Mouse (Mus musculus) small intestine, adult 2 months (tissue): ENCODE results near the gene Slc35e4.

ENCODE experiments used
- CTCF ChIP-seq: fragments of 200-500 bp; IDR thresholded peaks from 2 replicates; pipeline ENCODE4 v1.5.1; 2012; ENCODE audit warnings: low read depth, mild to moderate bottlenecking, control low read depth, inconsistent platforms, low read length, moderate library complexity, mixed read lengths; ENCODE audit not compliant: insufficient replicate concordance, insufficient read length; ENCODE audit errors: extremely low read depth
- POLR2A ChIP-seq: fragments of 200-500 bp; IDR thresholded peaks from 2 replicates; pipeline ENCODE4 v1.6.1; 2012; ENCODE audit warnings: low read depth, mild to moderate bottlenecking, control low read depth, inconsistent platforms, low read length, moderate library complexity

DNA sequence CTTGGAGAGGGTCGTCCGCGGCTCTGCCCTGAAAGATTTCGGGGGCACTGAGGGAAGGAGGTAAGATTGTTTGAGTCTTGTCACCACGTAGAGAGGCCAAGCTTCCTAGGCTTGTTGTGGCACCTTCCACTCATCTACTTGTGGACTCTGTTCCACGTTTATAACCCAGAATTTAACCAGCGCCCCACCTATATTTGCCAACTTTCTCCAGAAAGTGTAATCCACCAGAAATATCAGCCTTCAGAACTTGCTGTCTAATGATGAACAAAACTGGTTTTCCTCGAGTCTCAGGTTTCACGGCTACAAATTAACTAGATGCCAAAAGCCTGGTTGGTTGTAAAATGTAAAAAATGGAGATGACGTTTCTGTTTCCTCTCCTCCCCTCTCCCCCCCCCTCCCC lies 19.0 kb downstream of the Slc35e4 start:
- no peak for TF ChIP-seq CTCF
- TF ChIP-seq POLR2A, result no peak
